ENCODE assay signal across 9 mouse cellular contexts in the genomic region with DNA sequence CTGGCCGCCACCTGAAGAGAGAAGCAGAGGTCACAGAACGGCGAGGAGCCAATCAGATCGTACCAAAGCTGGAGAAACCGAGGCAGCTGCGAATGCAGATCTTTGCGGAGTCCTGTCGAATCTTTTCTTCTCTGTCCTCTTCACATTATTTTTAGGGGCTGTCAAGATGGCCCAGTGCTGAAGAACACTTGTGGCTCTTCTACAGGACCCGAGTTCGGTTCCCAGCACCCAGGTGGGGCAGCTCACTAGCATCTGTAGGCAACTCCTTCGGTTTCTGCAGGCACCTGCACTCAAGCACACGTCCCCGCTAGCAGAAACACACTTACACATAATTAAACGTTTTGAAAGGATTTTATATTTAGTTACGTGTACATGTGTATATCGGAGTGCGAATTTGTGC. TPM values are rescaled to one million over a fixed set of nuclear protein-coding genes. Genes with fewer than 3 reads are reported as not detected.
DNase-seq lines count a peak whose midpoint lies in the region; ATAC-seq and TF ChIP-seq lines count a peak whose summit lies in the region.
"Had no signal": no experiment of that assay in that cellular context is flagged by ENCODE, and none has a peak within 500 bp of the region (broad histone marks: within the 10 kb centered on the region; RNA-seq: fewer than 3 reads in every experiment).

No protein-coding gene starts in this region.

- peak overlapping the region; percentile 30; the same call in 1 of the 2 replicates for H3K4me2 ChIP-seq in liver, postnatal 0 days (ENCODE audit: low read depth, low read length)

- H3K27me3 ChIP-seq in liver, postnatal 0 days (ENCODE audit: insufficient read depth, low read length), result no peaks in the 10 kb centered on the region

- ATAC-seq in liver, postnatal 0 days, result no peak
- no peak for ATAC-seq in granulocyte monocyte progenitor cell, adult 5-6 weeks (replicated peaks; ENCODE audit: poor library complexity, severe bottlenecking)

- H3K9me3 ChIP-seq in liver, postnatal 0 days (ENCODE audit: low read length), result no peaks in the 10 kb centered on the region

- TF ChIP-seq EP300 in liver, postnatal 0 days (IDR thresholded peaks at IDR 0.05; ENCODE audit: low read depth), result no peak

- TF ChIP-seq CTCF in liver, postnatal 0 days (IDR thresholded peaks at IDR 0.05; ENCODE audit: low read depth), result no peak

- H3K4me3 ChIP-seq in liver, postnatal 0 days (ENCODE audit: low read depth, low read length), result peak overlapping the region; percentile 80; the same call in 1 of the 2 replicates

- H3K9ac ChIP-seq in liver, postnatal 0 days (replicated peaks), result no peak overlapping the region

- H3K36me3 ChIP-seq in liver, postnatal 0 days (replicated peaks; ENCODE audit: insufficient read depth, low read length), result peaks cover 31% of the 10 kb centered on the region

- 59% methylated on average over 17 of the region's 17 CpGs for WGBS in liver, postnatal 0 days (ENCODE audit: insufficient replicate concordance)

- no peak overlapping the region for H3K27ac ChIP-seq in liver, postnatal 0 days (ENCODE audit: low read depth)

- peaks cover 12% of the 10 kb centered on the region for H3K4me1 ChIP-seq in liver, postnatal 0 days (ENCODE audit: insufficient read depth)

- peak; percentile 31 to 35 for DNase-seq in cerebellum, adult 18-20 months
- no peak for DNase-seq in cerebellum, adult 8-10 months
- peak; percentile 11 to 15 for DNase-seq in thymus, postnatal 10 days (ENCODE audit: low spot score in 2 of 2)
- DNase-seq in thymus, postnatal 25 days, result no peak
- DNase-seq in liver, postnatal 0 days, result no peak
- DNase-seq in adrenal gland, postnatal 10 days, result no peak
- DNase-seq in layer of hippocampus, postnatal 36 days, result no peak

RNA-seq across cellular contexts. Expression of a gene that starts 0.7 kb away (rescaled TPM):
- 108 and 114 TPM in 2 replicates for polyA plus RNA-seq in liver, postnatal 0 days (2015; fragmentation: Nextera tagmentation; extraction: Ambion mirVana)
- 151 and 161 TPM in 2 replicates for total RNA-seq in granulocyte monocyte progenitor cell, adult 5-6 weeks (2014; fragmentation: Nextera tagmentation)
- total RNA-seq in granulocyte monocyte progenitor cell, adult 5-6 weeks (2017), result 165 and 198 TPM in 2 replicates
- 100 to 1,000 TPM; 137 to 148 TPM for total RNA-seq in adrenal gland, postnatal 10 days (2021)
- 100 to 1,000 TPM; 122 to 131 TPM for total RNA-seq in layer of hippocampus, postnatal 36 days (2021)

RNA-seq across cellular contexts. Expression of a gene that starts 20.5 kb away (rescaled TPM):
- polyA plus RNA-seq in liver, postnatal 0 days (2015; fragmentation: Nextera tagmentation; extraction: Ambion mirVana), result 0.12 TPM in 1 of 2 replicates, not detected in the other
- not detected in 2 replicates for total RNA-seq in granulocyte monocyte progenitor cell, adult 5-6 weeks (2014; fragmentation: Nextera tagmentation)
- not detected in 2 replicates for total RNA-seq in granulocyte monocyte progenitor cell, adult 5-6 weeks (2017)
- not detected for total RNA-seq in adrenal gland, postnatal 10 days (2021)
- total RNA-seq in layer of hippocampus, postnatal 36 days (2021), result under 1 TPM; 0.81 to 0.92 TPM
- total RNA-seq: hematopoietic stem cell, adult 5-6 weeks had no signal

RNA-seq across cellular contexts. Expression of a gene that starts 36.7 kb away (rescaled TPM):
- 0.44 and 0.83 TPM in 2 replicates for polyA plus RNA-seq in liver, postnatal 0 days (2015; fragmentation: Nextera tagmentation; extraction: Ambion mirVana)
- 3.1 and 4.8 TPM in 2 replicates for total RNA-seq in granulocyte monocyte progenitor cell, adult 5-6 weeks (2014; fragmentation: Nextera tagmentation)
- 11.9 and 12.2 TPM in 2 replicates for total RNA-seq in granulocyte monocyte progenitor cell, adult 5-6 weeks (2017)
- 1 to 10 TPM; 2.3 to 3.0 TPM for total RNA-seq in adrenal gland, postnatal 10 days (2021)
- total RNA-seq in layer of hippocampus, postnatal 36 days (2021), result 1 to 10 TPM; 5.7 to 6.8 TPM

Comparison
In these comparisons a context has a peak if more than half of its experiments do, and no peak if none do; other contexts are left out.
1. DNase-seq: peak in cerebellum, adult 18-20 months (2 of 2) and thymus, postnatal 10 days (2 of 2); none in cerebellum, adult 8-10 months (single experiment), thymus, postnatal 25 days (single experiment), liver, postnatal 0 days (single experiment), adrenal gland, postnatal 10 days (single experiment) and layer of hippocampus, postnatal 36 days (0 of 2).